Mouse (Mus musculus): ENCODE data around the gene Ppa2.

DNA sequence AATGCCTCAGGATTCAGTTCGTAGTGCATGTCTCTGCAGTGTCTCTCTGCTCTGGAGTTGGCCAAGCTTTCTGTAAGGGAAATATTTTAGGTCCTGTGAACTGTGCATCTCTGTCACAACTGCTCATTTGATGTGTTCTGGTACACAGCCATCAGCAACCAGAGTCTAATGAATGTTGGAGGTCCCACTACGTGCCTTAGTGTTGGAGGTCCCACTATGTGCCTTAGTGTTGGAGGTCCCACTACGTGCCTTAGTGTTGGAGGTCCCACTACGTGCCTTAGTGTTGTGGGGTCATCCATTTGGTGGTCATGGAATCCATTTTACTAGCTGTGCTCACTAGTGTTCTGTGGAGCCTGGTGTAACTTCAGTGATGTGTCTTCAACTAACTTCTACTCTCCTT, 7.9 kb downstream of the Ppa2 start:
- TF ChIP-seq CTCF (IDR thresholded peaks at IDR 0.05; ENCODE audit: insufficient read depth, low read depth, low read length), result no peak
- TF ChIP-seq POLR2A (IDR thresholded peaks at IDR 0.05; ENCODE audit: insufficient read depth, low read depth, low read length), result no peak
